Mouse (Mus musculus) cerebellum, adult 18-20 months (tissue): ENCODE results near the gene Anp32a.

Experiments
- DNase-seq, 2 experiments: peaks; one replicate each; pipeline ENCODE4 v3.0.0; 2021

Anp32a gene

GRCm38 (mm10) chr9:62370186-62370585 is 29.1 kb downstream of the Anp32a start:
- DNase-seq = peak in 1 of 2 experiments; percentile 19

- DNase-seq = no peak
Measured at GRCm38 (mm10) chr9:62370648-62371280, 29.7 kb downstream of the Anp32a start.

GRCm38 (mm10) chr9:62371745-62372555 is 30.9 kb downstream of the Anp32a start:
- DNase-seq = peak in 1 of 2 experiments; percentile 14

GRCm38 (mm10) chr9:62372556-62373221 is 31.6 kb downstream of the Anp32a start:
- peak in 1 of 2 experiments; percentile 6 for DNase-seq

- peak; percentile 74 to 82 for DNase-seq
Measured at GRCm38 (mm10) chr9:62373222-62374123, 32.4 kb downstream of the Anp32a start.

- DNase-seq = peak in 1 of 2 experiments; percentile 13
Measured at GRCm38 (mm10) chr9:62374276-62374675, 33.2 kb downstream of the Anp32a start.

GRCm38 (mm10) chr9:62377897-62378296 is 36.8 kb downstream of the Anp32a start:
- no peak for DNase-seq

GRCm38 (mm10) chr9:62380351-62380750 is 39.3 kb downstream of the Anp32a start:
- no peak for DNase-seq

GRCm38 (mm10) chr9:62381402-62381913 is 40.4 kb downstream of the Anp32a start:
- no peak for DNase-seq

- DNase-seq = no peak
Measured at GRCm38 (mm10) chr9:62382519-62383084, 41.5 kb downstream of the Anp32a start.

GRCm38 (mm10) chr9:62385062-62385461 is 44.0 kb downstream of the Anp32a start:
- no peak for DNase-seq

- DNase-seq = no peak
Measured at GRCm38 (mm10) chr9:62385727-62386518, 44.8 kb downstream of the Anp32a start.

GRCm38 (mm10) chr9:62389735-62390134 is 48.6 kb downstream of the Anp32a start:
- no peak for DNase-seq

- DNase-seq = no peak
Measured at GRCm38 (mm10) chr9:62393531-62393930, 52.4 kb downstream of the Anp32a start.

- DNase-seq = no peak
Measured at GRCm38 (mm10) chr9:62394163-62394562, 53.1 kb downstream of the Anp32a start.

- DNase-seq = no peak
Measured at GRCm38 (mm10) chr9:62400531-62401170, 59.6 kb downstream of the Anp32a start.

GRCm38 (mm10) chr9:62401589-62401988 is 60.5 kb downstream of the Anp32a start:
- no peak for DNase-seq

- DNase-seq = no peak
Measured at GRCm38 (mm10) chr9:62406423-62407013, 65.4 kb downstream of the Anp32a start.

GRCm38 (mm10) chr9:62407357-62408146 is 66.5 kb downstream of the Anp32a start:
- DNase-seq = no peak
